Mouse (Mus musculus) Patski (cell line): ENCODE measurements around the gene Crkl. TPM values are rescaled to one million over a fixed set of nuclear protein-coding genes. Genes with fewer than 3 reads are reported as not detected.
A peak's percentile ranks its signal among the peaks of the same experiment; 100 is the strongest.

ENCODE experiments used
- ATAC-seq: fragments of 100-300 bp; one replicate; pipeline ENCODE4 v1.8.0; 2021
- CTCF ChIA-PET: fragments of 350-600 bp; sonication (Branson Sonifier 250); formaldehyde crosslinking; loops from one replicate; lab custom pipeline; 2022; ENCODE audit warnings: inconsistent platforms; lab: Charles Lee
- POLR2A ChIA-PET: fragments of 350-600 bp; sonication (Branson Sonifier 250); formaldehyde crosslinking; loops from one replicate; lab custom pipeline; 2022; ENCODE audit warnings: antibody characterized with exemption, inconsistent platforms; lab: Charles Lee
- DNase-seq: peaks from one replicate; pipeline ENCODE4 v3.0.0-alpha.2; 2011; ENCODE audit warnings: low read depth, low spot score
- H3K27me3 ChIP-seq: fragments of 371-371 bp; one replicate; pipeline ENCODE4 v1.5.1; 2021
- CTCF ChIP-seq: fragments of 100-300 bp; IDR thresholded peaks from one replicate; pipeline ENCODE4 v1.5.1; 2021
- in situ Hi-C: fragments of 300-500 bp; cut with MboI; formaldehyde crosslinking; loops from 3 replicates; pipeline ENCODE4 v1.11.1; 2018; ENCODE audit warnings: low pct_unique_long_range_greater_than_20kb, mixed read lengths
- polyA plus RNA-seq: library from polyadenylated mRNA; unstranded; gene quantifications from one replicate; pipeline ENCODE4 v1.2.3, GENCODE M21; 2021

Gene Crkl
- polyA plus RNA-seq, 1 experiment from 2014 or later: 27.1 TPM

GRCm38 (mm10) chr16:17524156-17524555 lies 72.4 kb downstream of the Crkl start:
- no peaks in the 10 kb centered on the region for H3K27me3 ChIP-seq
- DNase-seq: no peak
- POLR2A ChIA-PET: no interaction called here
- ATAC-seq: no peak
- no peak for TF ChIP-seq CTCF
- in situ Hi-C loops: no loop called here
- CTCF ChIA-PET: no interaction called here

GRCm38 (mm10) chr16:17525524-17525923 lies 73.7 kb downstream of the Crkl start:
- in situ Hi-C loops: no loop called here
- H3K27me3 ChIP-seq: no peaks in the 10 kb centered on the region
- ChIA-PET CTCF (interaction anchor here (1.1 kb wide), 1 partner anchor 50 kb away, joined by 3 read pairs; no protein-coding TSS in a partner anchor), POLR2A (no interaction called here)
- DNase-seq: no peak
- no peak for ATAC-seq
- TF ChIP-seq CTCF: no peak

GRCm38 (mm10) chr16:17526223-17526622 lies 74.4 kb downstream of the Crkl start:
- TF ChIP-seq CTCF: no peak
- in situ Hi-C loops: no loop called here
- ChIA-PET POLR2A (no interaction called here), CTCF (no interaction called here)
- no peak for ATAC-seq
- H3K27me3 ChIP-seq: no peaks in the 10 kb centered on the region
- no peak for DNase-seq

GRCm38 (mm10) chr16:17527606-17528005 lies 75.8 kb downstream of the Crkl start:
- no peak for DNase-seq
- ChIA-PET POLR2A (interaction anchor here (0.9 to 1.3 kb wide), 2 partner anchors 10 to 35 kb away, joined by 3 to 6 read pairs; no protein-coding TSS in a partner anchor), CTCF (interaction anchor here (3.3 kb wide), 1 partner anchor 9 kb away, joined by 11 read pairs; no protein-coding TSS in a partner anchor)

GRCm38 (mm10) chr16:17528276-17528675 lies 76.5 kb downstream of the Crkl start:
- POLR2A ChIA-PET: interaction anchor here (1.3 to 2.6 kb wide), 2 partner anchors 10 to 54 kb away, joined by 6 to 8 read pairs; no protein-coding TSS in a partner anchor
- H3K27me3 ChIP-seq: no peaks in the 10 kb centered on the region
- no peak for ATAC-seq
- no peak for DNase-seq
- in situ Hi-C loops: no loop called here
- TF ChIP-seq CTCF: no peak
- CTCF ChIA-PET: interaction anchor here (1.6 to 3.3 kb wide), 3 partner anchors 10 to 32 kb away, joined by 3 to 11 read pairs (median 5); no protein-coding TSS in a partner anchor

More at GRCm38 (mm10) chr16:17527606-17528005, 75.8 kb downstream of the Crkl start:
- no peak for TF ChIP-seq CTCF
- no peak for ATAC-seq
- H3K27me3 ChIP-seq: no peaks in the 10 kb centered on the region
- in situ Hi-C loops: no loop called here

- CTCF ChIA-PET: interaction anchor here (1.6 to 3.3 kb wide), 3 partner anchors 12 to 57 kb away, joined by 3 to 11 read pairs (median 10); no protein-coding TSS in a partner anchor
- POLR2A ChIA-PET: interaction anchor here (1.4 to 2.6 kb wide), 4 partner anchors 10 to 125 kb away, joined by 3 to 10 read pairs (median 8); partner anchors contain the start of genes Lztr1, Pi4ka and Snap29
- ATAC-seq (no peak), DNase-seq (no peak)
- TF ChIP-seq CTCF: no peak
- H3K27me3 ChIP-seq: no peaks in the 10 kb centered on the region
- in situ Hi-C loops: loop anchor here (5.0 kb wide), 2 partner anchors 78 to 128 kb away; partner anchors contain the start of gene Crkl
Observed at GRCm38 (mm10) chr16:17529981-17530586, 78.3 kb downstream of the Crkl start.

- in situ Hi-C loops: loop anchor here (5.0 kb wide), 2 partner anchors 78 to 128 kb away; partner anchors contain the start of gene Crkl
- no peaks in the 10 kb centered on the region for H3K27me3 ChIP-seq
- TF ChIP-seq CTCF: no peak
- peak; percentile 91 for ATAC-seq
- DNase-seq: peak; percentile 78
- ChIA-PET CTCF (interaction anchor here (2.2 to 3.3 kb wide), 2 partner anchors 13 to 58 kb away, joined by 10 to 11 read pairs; no protein-coding TSS in a partner anchor), POLR2A (interaction anchor here (1.4 to 2.6 kb wide), 4 partner anchors 10 to 125 kb away, joined by 3 to 10 read pairs (median 8); partner anchors contain the start of genes Lztr1, Pi4ka and Snap29)
Observed at GRCm38 (mm10) chr16:17530640-17531288, 79.0 kb downstream of the Crkl start, which contains the start of gene Thap7. Gene Thap7 (minus strand): TSS chr16:17531136.

GRCm38 (mm10) chr16:17532271-17532670 lies 80.5 kb downstream of the Crkl start:
- in situ Hi-C loops: loop anchor here (5.0 kb wide), 2 partner anchors 80 to 130 kb away; partner anchors contain the start of gene Crkl
- no peak for DNase-seq
- H3K27me3 ChIP-seq: no peaks in the 10 kb centered on the region
- CTCF ChIA-PET: interaction anchor here (2.1 kb wide), 1 partner anchor 129 kb away, joined by 4 read pairs; no protein-coding TSS in a partner anchor
- no peak for ATAC-seq
- POLR2A ChIA-PET: no interaction called here
- no peak for TF ChIP-seq CTCF

GRCm38 (mm10) chr16:17532676-17533329 lies 81.0 kb downstream of the Crkl start:
- H3K27me3 ChIP-seq: no peaks in the 10 kb centered on the region
- ChIA-PET POLR2A (no interaction called here), CTCF (interaction anchor here (2.1 kb wide), 1 partner anchor 130 kb away, joined by 4 read pairs; no protein-coding TSS in a partner anchor)
- DNase-seq (no peak), ATAC-seq (no peak)
- TF ChIP-seq CTCF: no peak
- in situ Hi-C loops: loop anchor here (5.0 kb wide), 2 partner anchors 81 to 131 kb away; partner anchors contain the start of gene Crkl

- no peak for TF ChIP-seq CTCF
- no peak for DNase-seq
- in situ Hi-C loops: no loop called here
- ChIA-PET CTCF (interaction anchor here (0.9 to 1.4 kb wide), 3 partner anchors 15 to 61 kb away, joined by 3 read pairs; no protein-coding TSS in a partner anchor), POLR2A (no interaction called here)
- peaks cover 3% of the 10 kb centered on the region for H3K27me3 ChIP-seq
- ATAC-seq: no peak
Observed at GRCm38 (mm10) chr16:17536584-17536983, 84.8 kb downstream of the Crkl start.

Other genes with a start within 250 kb of the Crkl start
- gene Ube2l3, start 249.3 kb upstream of the Crkl start, polyA plus RNA-seq: 181 TPM
- gene Rimbp3, start 243.4 kb upstream of the Crkl start, polyA plus RNA-seq: 0.05 TPM
- gene Hic2, start 218.4 kb upstream of the Crkl start, polyA plus RNA-seq: 1.6 TPM
- gene Tmem191c, start 175.9 kb upstream of the Crkl start, polyA plus RNA-seq: 9.2 TPM
- 0.12 TPM for gene Serpind1, start 120.6 kb upstream of the Crkl start, polyA plus RNA-seq
- gene Snap29, start 46.0 kb upstream of the Crkl start, polyA plus RNA-seq: 28.3 TPM
- gene Pi4ka, start 45.7 kb upstream of the Crkl start, polyA plus RNA-seq: 81.9 TPM
- gene Aifm3, start 37.6 kb downstream of the Crkl start, polyA plus RNA-seq: 0.99 TPM
- 156 TPM for gene Lztr1, start 56.7 kb downstream of the Crkl start, polyA plus RNA-seq
- gene Thap7, start 79.1 kb downstream of the Crkl start, polyA plus RNA-seq: 40.6 TPM
- gene Lrrc74b, start 109.3 kb downstream of the Crkl start, polyA plus RNA-seq: 0.03 TPM
- gene P2rx6, start 109.9 kb downstream of the Crkl start, polyA plus RNA-seq: 0.87 TPM
- gene Slc7a4, start 131.2 kb downstream of the Crkl start, polyA plus RNA-seq: 3.7 TPM
- gene Smpd4, start 167.4 kb downstream of the Crkl start, polyA plus RNA-seq: 31.3 TPM
- 9.6 TPM for gene Ccdc74a, start 194.5 kb downstream of the Crkl start, polyA plus RNA-seq